Mouse (Mus musculus) midbrain, embryonic 12.5 days (tissue): ENCODE measurements at regions not wholly inside any gene's neighbourhood (a gene's known extent, or its start where the extent isn't known, plus 50 kb on each side); places are given as distances from the start of the nearest gene placed in this dataset.

Experiments used
- ATAC-seq: fragments of 200-750 bp; cut with Nextera tagmentation; 2 replicates; pipeline ENCODE4 v1.8.0; 2017; ENCODE audit warnings: low read depth, moderate TSS enrichment, moderate library complexity; ENCODE audit not compliant: low FRiP score
- H3K27ac ChIP-seq: fragments of 300-500 bp; sonication (generic); replicated peaks from 2 replicates; pipeline ENCODE4 v1.5.1; 2016; ENCODE audit warnings: mild to moderate bottlenecking
- H3K27me3 ChIP-seq: fragments of 300-500 bp; sonication (generic); 2 replicates; pipeline ENCODE4 v1.6.1; 2016; ENCODE audit warnings: mild to moderate bottlenecking
- H3K36me3 ChIP-seq: fragments of 300-500 bp; sonication (generic); 2 replicates; pipeline ENCODE4 v1.6.1; 2016
- H3K4me1 ChIP-seq: fragments of 300-500 bp; sonication (generic); 2 replicates; pipeline ENCODE4 v1.6.1; 2016
- H3K4me2 ChIP-seq: fragments of 300-500 bp; sonication (generic); replicated peaks from 2 replicates; pipeline ENCODE4 v1.6.1; 2016; ENCODE audit warnings: mild to moderate bottlenecking, moderate library complexity
- H3K4me3 ChIP-seq: fragments of 300-500 bp; sonication (generic); 2 replicates; pipeline ENCODE4 v1.5.1; 2016; ENCODE audit warnings: mild to moderate bottlenecking
- H3K9ac ChIP-seq: fragments of 300-500 bp; sonication (generic); replicated peaks from 2 replicates; pipeline ENCODE4 v1.6.1; 2016; ENCODE audit warnings: mild to moderate bottlenecking, moderate library complexity
- H3K9me3 ChIP-seq: fragments of 300-500 bp; sonication (generic); 2 replicates; pipeline ENCODE4 v1.6.1; 2016; ENCODE audit warnings: mild to moderate bottlenecking
- WGBS: fragments of 180-500 bp; shearing (Covaris S2); methylation state at CpG from one replicate; pipeline ENCODE4 v1.1.7; 2016; 5-methylcytosine and 5-hydroxymethylcytosine counted together

DNA sequence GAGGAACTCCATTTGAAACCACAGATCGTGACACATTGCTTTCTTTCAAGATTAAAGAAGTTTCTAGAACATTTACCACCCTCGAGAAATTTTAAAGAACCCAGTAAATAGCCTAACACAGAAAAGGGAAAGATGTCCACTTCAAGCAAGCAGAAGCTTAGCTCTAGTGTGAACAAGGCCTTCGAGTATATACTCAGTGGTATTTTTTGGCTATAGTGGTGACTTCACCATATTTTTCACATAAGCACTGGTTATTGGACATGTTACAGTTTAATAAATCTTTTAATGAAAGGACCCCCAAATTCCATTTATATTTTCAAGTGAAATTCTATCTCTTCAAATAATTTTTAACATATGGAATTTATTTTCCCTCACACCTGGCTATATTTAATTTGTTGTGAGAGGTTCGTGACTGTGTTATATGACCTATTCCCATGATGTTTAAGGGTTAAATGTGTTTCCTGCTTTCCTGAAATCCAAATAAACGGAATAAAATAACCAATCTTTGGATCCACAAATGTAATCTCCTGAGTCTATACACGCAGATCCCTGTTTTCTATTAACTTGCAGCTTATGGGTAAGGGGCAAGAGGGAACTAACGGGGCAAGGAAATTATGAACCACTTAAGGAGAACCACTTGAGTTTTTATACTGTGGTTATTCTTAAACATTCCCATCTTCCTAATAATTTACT lies 60.6 kb upstream of the Tas2r134 start:
- H3K4me1 ChIP-seq, result no peaks in the 10 kb centered on the region
- no peak overlapping the region for H3K4me2 ChIP-seq
- WGBS, result 78% methylated on average over 7 of the region's 7 CpGs
- H3K27me3 ChIP-seq, result no peaks in the 10 kb centered on the region
- H3K27ac ChIP-seq, result no peak overlapping the region
- no peaks in the 10 kb centered on the region for H3K36me3 ChIP-seq
- H3K4me3 ChIP-seq, result no peak overlapping the region
- no peak overlapping the region for H3K9ac ChIP-seq
- H3K9me3 ChIP-seq, result no peaks in the 10 kb centered on the region
- no peak for ATAC-seq

DNA sequence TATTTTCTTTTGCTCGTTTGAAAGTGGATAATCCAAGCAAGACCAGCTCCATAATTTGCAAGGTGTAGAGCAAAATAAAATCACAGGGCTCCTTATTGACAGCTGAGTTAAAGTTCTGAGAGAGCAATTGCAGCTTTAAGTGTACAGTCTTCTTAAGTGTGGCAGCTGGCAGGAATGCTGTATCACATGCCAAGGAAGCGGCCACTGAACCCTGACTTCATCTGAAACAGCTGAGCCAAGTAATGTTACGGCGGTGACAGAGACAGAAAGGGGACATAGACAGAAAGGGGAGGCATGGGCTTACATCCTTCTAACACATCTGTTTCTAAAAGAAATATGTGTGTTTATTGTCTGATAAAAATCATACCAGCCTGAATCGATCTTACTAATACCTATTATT lies 63.4 kb upstream of the Tas2r134 start:
- WGBS, result 83% methylated on average over 5 of the region's 5 CpGs
- no peaks in the 10 kb centered on the region for H3K4me1 ChIP-seq
- H3K9me3 ChIP-seq, result no peaks in the 10 kb centered on the region
- ATAC-seq, result no peak
- H3K36me3 ChIP-seq, result no peaks in the 10 kb centered on the region
- H3K4me3 ChIP-seq, result no peak overlapping the region
- no peaks in the 10 kb centered on the region for H3K27me3 ChIP-seq
- no peak overlapping the region for H3K4me2 ChIP-seq
- H3K27ac ChIP-seq, result no peak overlapping the region
- no peak overlapping the region for H3K9ac ChIP-seq

DNA sequence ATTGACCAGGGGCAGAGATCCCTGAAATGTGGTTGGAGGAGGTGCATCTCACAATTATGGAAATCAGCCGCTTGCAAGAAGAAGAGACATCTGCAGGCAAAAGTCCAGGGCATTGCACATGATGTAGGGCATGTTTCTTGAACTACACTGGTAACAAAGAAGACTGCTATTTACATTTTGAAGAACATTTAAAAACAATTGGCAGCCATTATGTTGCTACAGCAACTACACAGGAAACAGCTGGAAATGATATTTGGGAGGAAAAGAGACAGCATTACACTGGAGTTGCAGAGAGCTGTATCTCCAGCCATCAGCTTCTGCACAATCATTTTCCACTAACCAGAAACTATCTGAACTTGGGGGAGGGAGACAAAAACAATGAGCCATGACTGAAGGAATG lies 64.1 kb upstream of the Tas2r134 start:
- Histone ChIP-seq H3K36me3 (no peaks in the 10 kb centered on the region), H3K27me3 (no peaks in the 10 kb centered on the region), H3K4me1 (no peaks in the 10 kb centered on the region), H3K4me3 (no peak overlapping the region), H3K9ac (no peak overlapping the region), H3K27ac (no peak overlapping the region), H3K9me3 (no peaks in the 10 kb centered on the region), H3K4me2 (no peak overlapping the region)
- WGBS, result 91% methylated on average over 1 of the region's 1 CpGs
- no peak for ATAC-seq

DNA sequence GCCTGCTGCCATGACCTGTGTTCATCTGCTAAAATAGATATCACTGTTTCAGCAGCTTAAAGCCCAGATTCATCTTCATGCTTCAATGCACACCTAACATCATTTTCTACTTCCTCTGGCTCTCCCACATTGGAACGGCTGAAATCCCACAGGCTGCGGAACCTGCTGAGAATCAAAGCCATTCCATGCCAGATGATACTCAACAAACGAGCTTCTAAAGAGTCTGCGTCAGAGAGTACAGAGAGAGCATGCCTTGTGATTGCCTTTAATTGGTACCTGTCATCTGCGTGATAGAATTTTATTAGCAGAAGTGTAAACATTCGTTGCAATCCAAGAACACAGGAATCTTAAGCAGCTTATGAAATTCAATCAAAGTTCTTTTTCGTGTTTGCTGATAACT lies 76.4 kb upstream of the Tas2r134 start:
- no peak overlapping the region for H3K27ac ChIP-seq
- no peak for ATAC-seq
- H3K9ac ChIP-seq, result no peak overlapping the region
- peaks cover 6% of the 10 kb centered on the region; the same call in 1 of the 2 replicates for H3K4me1 ChIP-seq
- H3K4me3 ChIP-seq, result no peak overlapping the region
- no peaks in the 10 kb centered on the region for H3K27me3 ChIP-seq
- no peaks in the 10 kb centered on the region for H3K36me3 ChIP-seq
- no peak overlapping the region for H3K4me2 ChIP-seq
- 34% methylated on average over 7 of the region's 7 CpGs for WGBS
- H3K9me3 ChIP-seq, result no peaks in the 10 kb centered on the region

DNA sequence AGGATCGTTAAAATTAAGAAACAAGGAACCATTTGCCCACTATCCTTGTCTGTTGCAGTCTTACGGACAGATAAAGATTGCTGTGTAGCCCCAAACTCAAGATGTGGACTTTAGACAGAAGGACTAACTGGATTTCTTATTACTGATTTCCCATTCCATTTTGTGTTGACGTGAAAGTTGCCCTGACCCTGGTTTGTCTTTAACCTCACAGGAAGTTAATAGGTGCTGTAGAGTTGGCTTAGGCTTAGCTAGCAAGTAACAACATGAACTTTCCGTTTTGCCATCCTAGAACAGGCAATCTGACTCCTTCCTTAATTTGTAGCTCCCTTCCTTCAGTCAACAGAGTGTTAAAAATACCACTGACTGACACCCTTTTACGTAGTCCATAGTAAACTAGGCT lies 78.2 kb upstream of the Tas2r134 start:
- no peak for ATAC-seq
- Histone ChIP-seq H3K9me3 (no peaks in the 10 kb centered on the region), H3K9ac (no peak overlapping the region), H3K4me1 (peaks cover 6% of the 10 kb centered on the region; the same call in 1 of the 2 replicates), H3K27me3 (no peaks in the 10 kb centered on the region), H3K4me3 (no peak overlapping the region), H3K36me3 (no peaks in the 10 kb centered on the region), H3K27ac (no peak overlapping the region), H3K4me2 (no peak overlapping the region)
- WGBS, result 89% methylated on average over 5 of the region's 5 CpGs

DNA sequence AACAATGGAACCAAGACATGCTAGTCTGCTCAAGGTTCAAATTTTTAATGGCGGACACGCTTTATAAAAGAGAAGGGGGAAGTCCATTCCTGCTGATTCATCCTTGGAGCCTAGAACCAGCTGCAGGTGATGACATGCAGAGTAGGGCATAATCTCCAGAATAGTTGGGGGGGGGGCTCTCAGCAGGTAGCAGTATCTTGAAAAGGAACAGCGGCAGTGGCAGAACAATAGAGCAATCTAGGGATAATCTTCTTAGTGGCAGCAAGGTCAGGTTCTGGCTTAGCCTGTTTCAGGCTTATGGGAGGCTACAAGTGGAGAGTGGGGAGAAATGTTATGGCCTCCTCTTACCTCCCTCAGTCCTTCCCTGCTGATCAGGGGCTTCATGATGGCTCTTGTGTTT lies 81.1 kb upstream of the Tas2r134 start:
- H3K4me3 ChIP-seq, result no peak overlapping the region
- H3K4me2 ChIP-seq, result no peak overlapping the region
- WGBS, result 53% methylated on average over 3 of the region's 3 CpGs
- H3K27ac ChIP-seq, result no peak overlapping the region
- H3K27me3 ChIP-seq, result no peaks in the 10 kb centered on the region
- no peaks in the 10 kb centered on the region for H3K9me3 ChIP-seq
- no peaks in the 10 kb centered on the region for H3K36me3 ChIP-seq
- no peak overlapping the region for H3K9ac ChIP-seq
- peaks cover 6% of the 10 kb centered on the region; the same call in 1 of the 2 replicates for H3K4me1 ChIP-seq
- no peak for ATAC-seq

DNA sequence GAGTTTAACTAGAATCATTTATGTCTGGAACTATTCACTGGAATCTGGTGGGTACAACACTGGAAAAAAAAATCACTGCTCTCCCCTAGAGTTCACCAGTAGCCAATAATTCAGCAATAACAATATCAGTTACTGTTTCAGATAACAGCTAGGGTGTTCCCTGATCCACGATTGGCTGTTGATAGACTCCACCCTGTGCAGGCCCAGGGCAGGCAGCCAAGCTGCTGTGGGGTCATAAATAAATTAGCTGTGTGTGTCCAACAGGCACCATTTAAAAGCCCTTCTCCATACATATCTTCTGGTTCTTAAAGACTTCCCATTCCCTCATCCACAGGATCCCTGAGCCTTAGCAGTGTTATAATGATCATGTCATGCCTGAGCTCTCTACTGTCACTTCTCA lies 83.4 kb upstream of the Tas2r134 start:
- WGBS, result 91% methylated on average over 1 of the region's 1 CpGs
- no peaks in the 10 kb centered on the region for H3K27me3 ChIP-seq
- no peak for ATAC-seq

DNA sequence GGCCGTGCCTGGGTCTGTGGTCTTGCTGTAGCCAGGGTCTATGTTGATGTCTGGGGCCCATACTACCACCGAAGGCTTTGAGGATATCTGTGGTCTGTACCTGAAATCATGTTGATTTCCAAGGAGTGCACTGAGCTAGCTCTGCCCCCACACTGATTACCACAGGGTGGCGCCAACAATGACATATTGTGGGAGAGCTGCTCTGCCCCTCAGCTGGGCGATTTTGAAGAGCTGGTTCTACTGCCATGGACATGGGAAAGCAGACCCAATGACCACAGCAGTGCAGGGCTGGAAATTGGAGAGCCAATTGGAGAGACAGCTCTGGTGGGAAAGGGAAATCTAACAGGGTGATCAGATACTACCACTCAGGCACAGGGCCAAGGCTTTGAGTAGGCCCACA lies 85.0 kb upstream of the Tas2r134 start:
- no peak overlapping the region for H3K4me2 ChIP-seq
- H3K27ac ChIP-seq, result no peak overlapping the region
- no peak overlapping the region for H3K9ac ChIP-seq
- 81% methylated on average over 4 of the region's 4 CpGs for WGBS
- H3K9me3 ChIP-seq, result no peaks in the 10 kb centered on the region
- H3K4me3 ChIP-seq, result no peak overlapping the region
- no peaks in the 10 kb centered on the region for H3K27me3 ChIP-seq
- no peak for ATAC-seq
- H3K4me1 ChIP-seq, result no peaks in the 10 kb centered on the region
- no peaks in the 10 kb centered on the region for H3K36me3 ChIP-seq

More for the DNA sequence above, 83.4 kb upstream of the Tas2r134 start:
- no peak overlapping the region for H3K4me3 ChIP-seq
- H3K36me3 ChIP-seq, result no peaks in the 10 kb centered on the region
- no peak overlapping the region for H3K9ac ChIP-seq
- no peaks in the 10 kb centered on the region for H3K9me3 ChIP-seq
- H3K4me2 ChIP-seq, result no peak overlapping the region
- no peaks in the 10 kb centered on the region for H3K4me1 ChIP-seq
- H3K27ac ChIP-seq, result no peak overlapping the region

DNA sequence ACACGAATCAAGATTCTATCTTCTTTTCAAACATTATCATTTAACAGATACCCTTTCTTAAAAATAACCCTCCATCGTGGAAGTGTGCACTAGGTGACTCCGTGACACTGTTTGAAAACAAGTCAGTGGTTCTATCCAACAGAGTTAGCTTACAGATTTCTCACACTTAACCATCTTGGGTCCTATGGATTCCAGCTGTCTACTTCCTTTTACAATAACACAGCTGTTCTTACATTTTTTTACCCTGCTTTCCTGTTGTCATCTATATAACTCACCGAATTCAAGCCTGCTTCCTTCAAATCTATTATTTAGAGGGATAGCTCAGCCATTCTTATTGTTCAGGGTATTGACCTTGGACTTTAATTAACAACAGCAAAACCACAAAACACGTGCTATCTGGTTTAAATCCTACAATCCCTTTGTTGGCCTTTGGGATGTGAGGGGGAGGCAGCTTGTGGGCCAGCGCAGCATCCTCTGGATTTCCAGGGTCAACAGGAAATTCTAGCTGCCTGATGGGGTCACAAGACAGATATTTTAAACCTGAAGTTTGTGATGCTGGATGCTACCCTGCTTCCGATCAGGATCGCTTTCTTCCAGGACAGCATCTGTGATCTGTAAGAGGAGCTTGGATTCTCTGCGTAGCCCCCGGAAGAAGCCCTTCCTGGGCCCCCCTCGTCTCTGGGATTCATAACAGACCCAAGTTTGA lies 94.4 kb upstream of the Tas2r134 start:
- Histone ChIP-seq H3K4me2 (no peak overlapping the region), H3K4me1 (peaks cover 9% of the 10 kb centered on the region; the same call in 1 of the 2 replicates), H3K27me3 (no peaks in the 10 kb centered on the region), H3K27ac (peak overlapping the region; percentile 35; the same call in 1 of the 2 replicates), H3K36me3 (no peaks in the 10 kb centered on the region), H3K9ac (no peak overlapping the region), H3K9me3 (no peaks in the 10 kb centered on the region), H3K4me3 (no peak overlapping the region)
- WGBS, result 65% methylated on average over 11 of the region's 11 CpGs
- no peak for ATAC-seq

DNA sequence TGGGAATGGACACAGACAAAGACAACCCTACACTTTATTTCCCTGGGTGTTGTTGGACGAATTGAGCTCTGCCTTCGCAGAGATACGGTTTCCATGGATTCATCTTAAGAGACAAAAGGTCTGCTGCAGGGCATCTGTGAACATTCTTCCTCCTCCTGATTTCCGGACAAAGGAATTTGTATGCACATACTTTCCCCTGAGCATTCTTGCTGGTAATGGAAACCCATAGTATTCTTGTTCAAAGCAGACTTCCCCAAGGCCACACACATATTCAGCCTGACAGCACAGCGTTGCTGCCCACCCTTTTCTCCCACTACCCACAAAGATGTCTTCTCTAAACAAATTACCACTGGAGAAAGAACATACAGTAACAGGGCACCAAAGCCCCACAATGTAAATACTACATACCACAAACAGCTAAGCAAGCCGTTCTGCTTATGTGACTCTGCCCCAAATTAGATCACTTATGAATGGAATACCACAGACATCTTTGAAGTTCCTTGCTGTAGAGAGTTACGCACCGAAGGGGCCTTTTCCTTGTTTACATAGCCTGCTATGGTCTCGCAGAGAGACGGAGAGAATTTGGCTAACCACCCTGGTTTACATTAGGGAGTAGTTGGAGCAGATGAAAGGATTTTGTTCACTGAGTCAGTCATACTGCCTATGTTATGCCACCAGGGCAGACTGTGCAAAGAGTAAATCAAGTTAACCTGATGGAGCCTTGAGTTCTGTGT lies 96.0 kb upstream of the Tas2r134 start:
- Histone ChIP-seq H3K4me2 (no peak overlapping the region), H3K27ac (0 out of 2 replicates have a peak overlapping the region, but pooled peaks have one; percentile 40), H3K9me3 (no peaks in the 10 kb centered on the region), H3K27me3 (no peaks in the 10 kb centered on the region), H3K9ac (no peak overlapping the region), H3K4me1 (peaks cover 9% of the 10 kb centered on the region; the same call in 1 of the 2 replicates), H3K4me3 (no peak overlapping the region), H3K36me3 (no peaks in the 10 kb centered on the region)
- 0 out of 2 replicates have a peak, but pooled peaks have one; percentile 41 for ATAC-seq
- 38% methylated on average over 10 of the region's 10 CpGs for WGBS

DNA sequence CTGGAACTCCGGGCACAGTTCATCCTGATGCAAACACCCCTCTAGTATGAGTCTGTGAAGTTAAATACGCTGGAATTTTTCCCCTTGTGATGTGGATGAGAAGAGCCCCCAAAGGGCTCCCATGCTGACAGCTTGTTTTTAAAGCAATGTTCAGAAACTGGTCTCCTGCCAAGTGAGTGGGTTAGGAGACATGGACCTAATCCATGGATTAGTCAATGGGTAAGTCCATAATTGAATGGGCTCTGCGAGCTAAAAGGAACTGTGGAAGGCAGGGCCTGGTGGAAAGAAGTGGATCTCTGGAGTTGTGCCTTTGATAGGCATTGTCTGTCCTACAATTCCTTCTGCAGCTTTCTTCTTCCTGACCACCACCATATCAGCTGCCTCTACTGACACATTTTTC lies 104.5 kb upstream of the Tas2r134 start:
- WGBS, result 83% methylated on average over 3 of the region's 3 CpGs
- Histone ChIP-seq H3K4me1 (no peaks in the 10 kb centered on the region), H3K27me3 (no peaks in the 10 kb centered on the region)

More for the DNA sequence above, 104.5 kb upstream of the Tas2r134 start:
- H3K9me3 ChIP-seq, result no peaks in the 10 kb centered on the region
- no peaks in the 10 kb centered on the region for H3K36me3 ChIP-seq
- no peak overlapping the region for H3K27ac ChIP-seq
- no peak for ATAC-seq
- H3K9ac ChIP-seq, result no peak overlapping the region
- H3K4me3 ChIP-seq, result no peak overlapping the region
- no peak overlapping the region for H3K4me2 ChIP-seq
